Mouse (Mus musculus) ES-E14 (cell line): ENCODE measurements around the gene Fars2. TPM values are rescaled to one million over a fixed set of nuclear protein-coding genes. Genes with fewer than 3 reads are reported as not detected.

Experiments used
- DNase-seq: peaks from one replicate; pipeline ENCODE4 v3.0.0-alpha.2; 2013; ENCODE audit warnings: low read depth, low spot score
- H3K27ac ChIP-seq: 2 replicates; pipeline ENCODE4 v1.5.1; 2012; ENCODE audit warnings: low read depth, mild to moderate bottlenecking, low read length, moderate library complexity, mixed read lengths; ENCODE audit not compliant: poor library complexity, insufficient read depth, severe bottlenecking
- H3K36me3 ChIP-seq: 2 replicates; pipeline ENCODE4 v1.6.1; 2012; ENCODE audit warnings: mild to moderate bottlenecking, low read length, moderate library complexity, mixed read lengths; ENCODE audit not compliant: control insufficient read depth, poor library complexity, insufficient read depth, severe bottlenecking
- H3K4me1 ChIP-seq, 2 experiments: fragments of 150-350 bp in 1 of 2; sonication (generic) in 1 of 2; 2 replicates each; pipeline ENCODE4 v1.6.1; 2012; ENCODE audit warnings: low read length in 2 of 2, mild to moderate bottlenecking in 1 of 2, mixed read lengths in 1 of 2; ENCODE audit not compliant: control insufficient read depth in 2 of 2, insufficient read depth in 2 of 2, poor library complexity in 1 of 2
- H3K4me3 ChIP-seq, 2 experiments: fragments of 150-350 bp in 1 of 2; sonication (generic) in 1 of 2; 2 replicates each; pipeline ENCODE4 v1.5.1; 2012; ENCODE audit warnings: low read length in 2 of 2, low read depth in 1 of 2, mild to moderate bottlenecking in 1 of 2, mixed read lengths in 1 of 2; ENCODE audit not compliant: insufficient read depth in 1 of 2, poor library complexity in 1 of 2, severe bottlenecking in 1 of 2
- H3K9ac ChIP-seq: 2 replicates; pipeline ENCODE4 v1.6.1; 2012; ENCODE audit warnings: low read depth, mild to moderate bottlenecking, low read length, mixed read lengths; ENCODE audit not compliant: poor library complexity, insufficient read depth, severe bottlenecking
- H3K9me3 ChIP-seq: fragments of 150-350 bp; sonication (generic); 2 replicates; pipeline ENCODE4 v1.6.1; 2012; ENCODE audit warnings: low read depth, mild to moderate bottlenecking, low read length; ENCODE audit not compliant: control insufficient read depth, insufficient read depth
- CHD2 ChIP-seq: IDR thresholded peaks from 2 replicates; pipeline ENCODE4 v1.6.1; 2014; ENCODE audit warnings: mild to moderate bottlenecking, low read depth, low read length, inconsistent platforms
- HCFC1 ChIP-seq: IDR thresholded peaks from 2 replicates; pipeline ENCODE4 v1.6.1; 2012; ENCODE audit warnings: low read length, inconsistent platforms, borderline replicate concordance; ENCODE audit not compliant: insufficient read depth
- MAFK ChIP-seq: IDR thresholded peaks from 2 replicates; pipeline ENCODE4 v1.6.1; 2014; ENCODE audit warnings: mild to moderate bottlenecking, low read depth, low read length, inconsistent platforms; ENCODE audit not compliant: insufficient read depth
- ZC3H11A ChIP-seq: IDR thresholded peaks from 2 replicates; pipeline ENCODE4 v1.6.1; 2012; ENCODE audit warnings: low read depth, mild to moderate bottlenecking, inconsistent platforms, low read length, borderline replicate concordance
- ZNF384 ChIP-seq: IDR thresholded peaks from 2 replicates; pipeline ENCODE4 v1.6.1; 2012; ENCODE audit warnings: low read depth, low read length, inconsistent platforms
- in situ Hi-C, 2 experiments: fragments of 600-800 bp; cut with MboI; formaldehyde crosslinking; loops; one replicate each; pipeline ENCODE4 v1.15.1; 2025; ENCODE audit warnings: low sequenced_read_pairs in 2 of 2, inconsistent platforms in 1 of 2; ENCODE audit not compliant: unreplicated experiment in 2 of 2
- total RNA-seq: library from RNA; depleted of rRNA; stranded (reverse); fragments of 300-350 nt; gene quantifications from 2 replicates; pipeline ENCODE4 v1.2.3, GENCODE M21; 2012

Gene Fars2
- total RNA-seq, 1 experiment = 22.0 TPM

DNA sequence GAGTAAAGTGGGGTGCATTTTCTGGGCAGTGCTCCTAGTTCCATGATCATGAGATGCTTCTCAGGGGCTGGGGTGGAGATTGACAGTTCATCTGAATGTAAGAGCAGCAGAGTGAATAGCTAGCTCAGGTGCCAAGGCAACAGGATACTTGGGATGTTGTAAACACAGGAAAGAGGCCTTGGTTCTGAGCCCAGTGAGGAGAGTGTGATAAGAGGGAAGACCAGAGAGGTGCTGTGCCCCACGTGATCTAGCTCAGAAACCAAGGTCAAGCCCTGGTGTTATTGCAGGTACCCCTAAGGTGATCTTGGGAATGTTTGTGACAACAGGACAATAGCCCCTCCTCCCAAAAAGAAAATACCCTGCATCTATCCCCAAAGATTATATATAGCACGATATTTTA lies 372.2 kb downstream of the Fars2 start:
- H3K36me3 ChIP-seq = no peaks in the 10 kb centered on the region

DNA sequence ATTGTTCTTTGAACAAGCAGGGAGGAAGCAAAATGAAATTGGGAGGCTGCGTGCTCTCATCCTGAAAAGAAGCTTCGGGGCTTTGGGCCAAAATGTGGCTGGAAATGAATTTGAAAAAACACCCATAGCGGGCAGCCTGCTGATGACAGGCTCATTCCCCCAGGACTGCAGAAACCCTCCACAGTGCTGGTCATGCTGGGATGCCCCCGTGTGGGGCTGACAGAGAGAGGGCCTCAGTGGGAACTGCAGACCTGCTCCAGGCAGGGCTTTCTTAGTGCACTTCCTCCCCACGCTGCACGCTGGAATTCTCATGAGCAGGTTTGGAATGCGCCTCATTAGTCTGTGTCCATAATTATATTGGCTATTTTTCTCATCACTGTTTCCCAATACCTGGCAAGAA lies 373.4 kb downstream of the Fars2 start:
- Histone ChIP-seq H3K4me1 (no peaks in the 10 kb centered on the region), H3K9me3 (no peaks in the 10 kb centered on the region), H3K4me3 (no peak overlapping the region), H3K27ac (no peak overlapping the region), H3K36me3 (no peaks in the 10 kb centered on the region), H3K9ac (no peak overlapping the region)
- DNase-seq = no peak
- no peak for TF ChIP-seq HCFC1
- no peak for TF ChIP-seq CHD2
- TF ChIP-seq ZC3H11A = no peak
- no peak for TF ChIP-seq ZNF384
- no peak for TF ChIP-seq MAFK
- in situ Hi-C loops = no loop called here

More for the DNA sequence above, 372.2 kb downstream of the Fars2 start:
- H3K27ac ChIP-seq = no peak overlapping the region
- in situ Hi-C loops = no loop called here
- TF ChIP-seq HCFC1 (no peak), ZC3H11A (no peak), MAFK (no peak), CHD2 (no peak), ZNF384 (no peak)
- H3K4me1 ChIP-seq = no peaks in the 10 kb centered on the region
- H3K9ac ChIP-seq = no peak overlapping the region
- DNase-seq = no peak
- no peak overlapping the region for H3K4me3 ChIP-seq
- no peaks in the 10 kb centered on the region for H3K9me3 ChIP-seq

DNA sequence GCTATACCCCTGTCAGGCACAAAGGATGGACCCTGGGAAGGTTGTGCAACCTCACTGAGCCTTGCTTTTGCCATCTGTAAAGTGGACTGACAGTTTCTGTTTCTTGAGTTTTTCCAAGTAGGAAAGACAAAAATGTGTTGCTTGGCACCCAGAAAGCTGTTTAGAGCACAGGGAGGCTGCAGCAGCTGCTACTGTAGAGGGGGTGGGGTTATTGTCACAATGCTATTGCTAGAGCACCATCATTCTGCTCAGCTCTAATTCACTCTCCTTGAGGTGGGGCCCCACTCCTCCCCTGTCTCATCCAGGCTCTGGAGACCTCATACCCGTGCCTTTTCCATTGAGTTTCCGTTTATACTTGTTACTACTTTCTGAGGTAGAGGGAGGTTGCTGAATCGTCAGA lies 375.2 kb downstream of the Fars2 start:
- no peak overlapping the region for H3K9ac ChIP-seq
- H3K36me3 ChIP-seq = no peaks in the 10 kb centered on the region
- no peak for TF ChIP-seq MAFK
- no peak for TF ChIP-seq ZC3H11A
- TF ChIP-seq HCFC1 = no peak
- no peak for TF ChIP-seq CHD2
- TF ChIP-seq ZNF384 = no peak
- no peak overlapping the region for H3K27ac ChIP-seq
- no peaks in the 10 kb centered on the region for H3K4me1 ChIP-seq
- in situ Hi-C loops = no loop called here
- no peaks in the 10 kb centered on the region for H3K9me3 ChIP-seq
- DNase-seq = no peak
- H3K4me3 ChIP-seq = no peak overlapping the region

DNA sequence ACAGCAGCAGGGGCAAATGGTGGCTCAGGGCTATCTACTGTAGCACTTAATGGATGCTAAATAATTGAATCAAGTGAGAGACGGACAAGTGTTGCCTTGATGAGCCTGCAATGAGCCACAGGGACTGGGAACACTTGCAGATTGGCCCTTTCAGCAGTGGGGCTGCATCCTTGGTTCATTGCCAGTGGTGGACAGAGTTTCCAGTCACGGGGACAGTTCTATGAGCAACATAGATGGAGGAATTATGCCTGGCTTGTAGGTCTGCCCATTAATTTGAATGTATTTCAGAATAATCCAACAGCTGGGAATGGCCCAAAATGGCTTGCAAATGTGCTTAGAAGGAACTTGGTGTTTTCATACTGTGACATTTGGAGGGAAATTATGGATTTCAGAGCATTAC lies 376.1 kb downstream of the Fars2 start:
- DNase-seq = no peak
- TF ChIP-seq HCFC1 (no peak), CHD2 (no peak), ZNF384 (no peak), MAFK (no peak), ZC3H11A (no peak)

DNA sequence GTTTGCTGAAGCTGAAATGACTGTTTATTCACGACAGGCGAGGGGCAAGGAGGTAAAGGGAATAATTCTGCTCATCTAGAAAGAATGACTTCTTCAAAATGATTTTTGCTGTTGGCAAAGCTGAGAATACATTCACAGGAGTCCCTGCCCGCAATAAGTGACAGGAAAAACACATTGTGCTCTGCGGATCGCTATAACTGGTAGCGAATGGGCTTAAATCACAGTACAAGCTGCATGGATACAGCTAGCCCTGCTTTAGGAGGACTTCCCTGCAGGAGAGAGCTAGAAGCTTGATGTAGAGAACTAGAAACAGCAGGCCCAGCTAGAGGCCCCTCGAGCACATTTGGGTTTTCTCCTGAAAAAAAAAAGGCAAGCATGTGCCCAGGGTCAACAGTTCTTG lies 376.6 kb downstream of the Fars2 start:
- H3K9ac ChIP-seq = no peak overlapping the region
- no peak overlapping the region for H3K27ac ChIP-seq
- in situ Hi-C loops = no loop called here
- no peaks in the 10 kb centered on the region for H3K9me3 ChIP-seq
- H3K4me3 ChIP-seq = no peak overlapping the region
- no peak for DNase-seq
- TF ChIP-seq ZNF384 = no peak
- no peak for TF ChIP-seq CHD2
- TF ChIP-seq HCFC1 = no peak
- no peaks in the 10 kb centered on the region for H3K4me1 ChIP-seq
- H3K36me3 ChIP-seq = no peaks in the 10 kb centered on the region

More for the DNA sequence above, 376.1 kb downstream of the Fars2 start:
- no peaks in the 10 kb centered on the region for H3K4me1 ChIP-seq
- in situ Hi-C loops = no loop called here
- no peak overlapping the region for H3K27ac ChIP-seq
- H3K9me3 ChIP-seq = no peaks in the 10 kb centered on the region
- H3K36me3 ChIP-seq = no peaks in the 10 kb centered on the region
- H3K9ac ChIP-seq = no peak overlapping the region
- H3K4me3 ChIP-seq = no peak overlapping the region
